Mouse (Mus musculus) c-Kit-positive CD71-negative TER-119-negative erythroid progenitor cells, embryonic 14.5 days (primary cell): ENCODE results near the gene Aunip.

Experiments used
- DNase-seq: peaks from one replicate; pipeline ENCODE4 v3.0.0-alpha.2; 2013; ENCODE audit warnings: low read depth

Gene Aunip

GRCm38 (mm10) chr4:134510845-134511411 lies at the start of gene Aunip:
Aunip (plus strand) TSS chr4:134510999.
- peak; percentile 70 for DNase-seq

- no peak for DNase-seq
Observed at GRCm38 (mm10) chr4:134461252-134461651, 49.5 kb upstream of the Aunip start.

GRCm38 (mm10) chr4:134465789-134466188 lies 45.0 kb upstream of the Aunip start:
- no peak for DNase-seq

GRCm38 (mm10) chr4:134466381-134467262 lies 44.2 kb upstream of the Aunip start:
- no peak for DNase-seq

GRCm38 (mm10) chr4:134467435-134468214 lies 43.2 kb upstream of the Aunip start:
- DNase-seq = no peak

- peak; percentile 88 for DNase-seq
Observed at GRCm38 (mm10) chr4:134468215-134468575, 42.6 kb upstream of the Aunip start, which contains the start of gene Stmn1. Stmn1 (plus strand) TSS chr4:134468320.

- DNase-seq = peak; percentile 89
Observed at GRCm38 (mm10) chr4:134468578-134469266, 42.1 kb upstream of the Aunip start.

GRCm38 (mm10) chr4:134469341-134469796 lies 41.4 kb upstream of the Aunip start:
- no peak for DNase-seq

- DNase-seq = no peak
Observed at GRCm38 (mm10) chr4:134469985-134470384, 40.8 kb upstream of the Aunip start.

GRCm38 (mm10) chr4:134471469-134471868 lies 39.3 kb upstream of the Aunip start:
- DNase-seq = no peak

GRCm38 (mm10) chr4:134473764-134474163 lies 37.0 kb upstream of the Aunip start:
- no peak for DNase-seq

GRCm38 (mm10) chr4:134474240-134474639 lies 36.6 kb upstream of the Aunip start:
- DNase-seq = no peak

- DNase-seq = no peak
Observed at GRCm38 (mm10) chr4:134476899-134477298, 33.9 kb upstream of the Aunip start.

- DNase-seq = peak; percentile 83
Observed at GRCm38 (mm10) chr4:134478031-134478430, 32.8 kb upstream of the Aunip start.

GRCm38 (mm10) chr4:134479839-134480238 lies 31.0 kb upstream of the Aunip start:
- DNase-seq = no peak

- DNase-seq = peak; percentile 72
Observed at GRCm38 (mm10) chr4:134480864-134481263, 29.9 kb upstream of the Aunip start.

- DNase-seq = no peak
Observed at GRCm38 (mm10) chr4:134481270-134481669, 29.5 kb upstream of the Aunip start.

- no peak for DNase-seq
Observed at GRCm38 (mm10) chr4:134482442-134482841, 28.4 kb upstream of the Aunip start.

GRCm38 (mm10) chr4:134483078-134483688 lies 27.6 kb upstream of the Aunip start:
- DNase-seq = no peak

GRCm38 (mm10) chr4:134483696-134484095 lies 27.1 kb upstream of the Aunip start:
- DNase-seq = no peak

- no peak for DNase-seq
Observed at GRCm38 (mm10) chr4:134484231-134484630, 26.6 kb upstream of the Aunip start.
